ENCODE assay signal across 16 mouse cellular contexts in the genomic region with DNA sequence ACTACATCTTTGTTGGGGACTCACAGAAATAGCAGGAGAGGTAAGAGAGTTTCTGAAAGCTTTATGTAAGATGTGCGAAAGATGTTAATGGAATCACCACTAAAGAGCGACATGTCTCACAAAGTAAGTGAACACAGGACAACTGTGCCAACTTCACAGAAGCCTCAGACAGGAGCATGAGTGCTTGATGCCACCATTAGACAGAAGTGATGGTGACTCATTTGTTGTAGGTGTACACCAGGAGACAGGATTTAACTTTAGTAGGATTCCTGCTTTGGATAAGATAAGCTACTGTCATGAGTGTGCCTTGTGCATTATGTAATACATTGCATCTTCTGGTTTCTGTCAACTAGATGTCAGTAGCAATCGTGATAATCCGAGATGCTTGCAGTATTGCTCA.
"Had no signal": no experiment of that assay in that cellular context is flagged by ENCODE, and none has a peak within 500 bp of the region (broad histone marks: within the 10 kb centered on the region; RNA-seq: fewer than 3 reads in every experiment).

No protein-coding gene starts in this region.

- H3K36me3 ChIP-seq: lung, embryonic 15.5 days; midbrain, embryonic 13.5 days; midbrain, embryonic 15.5 days; neural tube, embryonic 12.5 days; stomach, embryonic 15.5 days had no signal

- H3K4me1 ChIP-seq: lung, embryonic 15.5 days; midbrain, embryonic 13.5 days; midbrain, embryonic 15.5 days; neural tube, embryonic 12.5 days; stomach, embryonic 15.5 days had no signal

- H3K27ac ChIP-seq: lung, embryonic 15.5 days; macrophage; midbrain, embryonic 13.5 days; midbrain, embryonic 15.5 days; neural tube, embryonic 12.5 days; stomach, embryonic 15.5 days; stomach, postnatal 0 days had no signal

- H3K9ac ChIP-seq: liver, postnatal 0 days; lung, embryonic 15.5 days; midbrain, embryonic 13.5 days; midbrain, embryonic 15.5 days; neural tube, embryonic 12.5 days; stomach, embryonic 15.5 days had no signal

- H3K4me3 ChIP-seq: lung, embryonic 15.5 days; megakaryocyte, embryonic 14.5 days; midbrain, embryonic 13.5 days; midbrain, embryonic 15.5 days; neural tube, embryonic 12.5 days; stomach, embryonic 15.5 days had no signal

- H3K27me3 ChIP-seq: lung, embryonic 15.5 days; megakaryocyte, embryonic 14.5 days; midbrain, embryonic 13.5 days; midbrain, embryonic 15.5 days; neural tube, embryonic 12.5 days; stomach, embryonic 15.5 days had no signal

- DNase-seq: liver, postnatal 0 days; lung, adult 2 months; lung, postnatal 14 days; lung, postnatal 36 days; right cerebral cortex, postnatal 14 days; thymus, adult 2 months; thymus, postnatal 25 days; thymus, postnatal 4 days had no signal
